Mouse (Mus musculus): ENCODE results near the gene Pan3.

Pan3 gene

GRCm38 (mm10) chr5:147430936-147431839 is 1.2 kb downstream of the Pan3 start:
- peak; percentile 55 to 68 for DNase-seq

- DNase-seq: no peak
Measured at GRCm38 (mm10) chr5:147432927-147433326, 3.0 kb downstream of the Pan3 start.

GRCm38 (mm10) chr5:147435224-147435623 is 5.3 kb downstream of the Pan3 start:
- peak; percentile 79 to 85 for DNase-seq

DNA sequence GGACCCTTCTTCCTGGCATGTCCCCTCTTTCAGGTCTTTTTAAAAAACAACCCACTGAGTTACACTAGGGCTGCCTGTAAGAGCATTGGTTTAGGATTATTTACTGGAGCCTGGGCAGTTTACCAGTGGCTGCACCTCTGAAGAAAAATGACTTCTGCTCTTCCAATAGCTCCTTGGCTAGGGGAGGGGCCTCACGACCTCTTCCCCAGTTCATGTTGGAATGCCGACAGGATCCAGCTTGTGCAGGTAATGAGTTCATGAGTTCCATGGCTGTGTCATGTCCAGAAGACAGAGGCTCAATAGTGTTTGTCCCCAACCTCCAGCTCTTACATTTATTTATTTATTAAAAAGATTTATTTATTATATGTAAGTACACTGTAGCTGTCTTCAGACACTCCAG is 5.8 kb downstream of the Pan3 start:
- DNase-seq: peak; percentile 35 to 48

- no peak for DNase-seq
Measured at GRCm38 (mm10) chr5:147436491-147436890, 6.5 kb downstream of the Pan3 start.

- no peak for DNase-seq
Measured at GRCm38 (mm10) chr5:147440996-147441507, 11.1 kb downstream of the Pan3 start.

DNA sequence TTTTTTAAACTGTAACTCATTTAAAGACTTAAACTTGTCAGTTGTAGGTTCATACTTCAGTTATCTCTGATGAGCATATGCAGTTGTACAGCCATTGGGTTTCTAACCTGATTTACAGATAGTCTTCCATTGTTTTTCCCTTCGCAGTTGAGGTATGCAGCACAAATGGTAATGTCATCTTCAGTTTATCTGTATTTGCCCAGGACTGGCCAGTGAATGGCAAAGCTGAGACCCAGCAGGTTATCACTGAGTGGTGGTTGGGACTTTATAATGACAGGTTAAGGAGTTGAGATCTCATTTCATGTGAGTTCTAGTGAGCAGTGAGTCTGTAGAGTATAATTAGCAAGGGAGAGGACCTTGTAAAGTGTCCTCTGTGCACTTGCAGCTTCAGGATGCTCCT is 12.0 kb downstream of the Pan3 start:
- no peak for DNase-seq

GRCm38 (mm10) chr5:147442741-147443140 is 12.8 kb downstream of the Pan3 start:
- DNase-seq: no peak

DNA sequence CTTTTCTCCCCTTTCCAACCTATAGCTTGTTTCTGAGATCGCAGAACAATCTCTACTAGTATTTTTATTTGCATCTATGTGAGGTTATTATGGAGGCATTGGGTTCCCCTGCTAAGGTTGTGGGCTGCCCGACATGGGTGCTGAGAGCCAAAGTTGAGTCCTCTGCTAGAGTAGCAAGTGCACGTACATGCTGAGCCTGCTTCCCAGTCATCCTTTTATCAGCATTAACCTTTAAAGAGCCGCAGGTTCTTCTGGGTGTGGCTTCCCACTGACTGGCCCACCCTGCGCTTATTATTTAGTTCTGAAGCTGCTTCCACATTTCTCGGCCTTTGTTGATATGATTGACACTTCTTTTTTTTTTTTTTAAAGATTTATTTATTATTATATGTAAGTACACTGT is 14.3 kb downstream of the Pan3 start:
- no peak for DNase-seq

GRCm38 (mm10) chr5:147444757-147445156 is 14.8 kb downstream of the Pan3 start:
- DNase-seq: no peak

GRCm38 (mm10) chr5:147445252-147445651 is 15.3 kb downstream of the Pan3 start:
- DNase-seq: no peak

DNA sequence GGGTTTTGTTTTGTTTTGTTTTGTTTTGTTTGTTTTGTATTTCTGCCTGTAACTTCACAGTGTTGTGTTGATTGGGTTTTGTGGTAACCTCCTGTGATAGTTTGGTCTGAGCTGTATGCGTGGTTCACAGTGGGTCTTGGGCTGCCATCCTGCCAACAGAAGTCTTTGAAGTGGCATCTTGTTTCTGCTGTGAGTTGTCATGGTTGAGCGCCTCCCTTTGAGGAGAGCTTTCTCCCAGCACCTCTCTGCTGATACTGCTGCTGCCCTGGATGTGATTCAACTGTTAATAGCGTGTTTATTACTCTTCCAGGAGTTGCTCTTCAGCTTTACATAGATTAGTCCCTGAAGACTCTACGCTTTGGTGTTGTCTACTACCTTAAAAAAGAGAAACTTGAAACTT is 18.6 kb downstream of the Pan3 start:
- DNase-seq: peak in 1 of 2 experiments; percentile 36

DNA sequence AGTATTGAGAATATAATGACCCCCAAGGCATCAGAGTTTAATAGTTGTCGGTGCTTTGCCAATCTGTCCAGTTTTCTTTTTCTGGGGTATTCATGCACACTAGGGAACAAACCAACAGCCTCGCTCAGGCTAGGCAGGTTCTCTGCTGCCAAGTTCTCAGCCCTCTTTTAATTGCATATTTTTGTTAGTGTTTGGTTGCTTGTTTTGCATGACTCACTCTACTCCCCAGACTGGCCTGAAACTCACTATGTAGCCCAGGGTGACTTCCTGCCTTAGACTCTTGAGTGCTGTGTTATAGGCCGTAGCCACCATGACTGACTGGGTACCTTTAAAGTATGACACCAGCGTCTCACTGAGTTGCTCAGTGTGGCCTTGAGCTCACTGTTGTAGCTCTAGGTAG is 19.0 kb downstream of the Pan3 start:
- DNase-seq: peak in 1 of 2 experiments; percentile 39

DNA sequence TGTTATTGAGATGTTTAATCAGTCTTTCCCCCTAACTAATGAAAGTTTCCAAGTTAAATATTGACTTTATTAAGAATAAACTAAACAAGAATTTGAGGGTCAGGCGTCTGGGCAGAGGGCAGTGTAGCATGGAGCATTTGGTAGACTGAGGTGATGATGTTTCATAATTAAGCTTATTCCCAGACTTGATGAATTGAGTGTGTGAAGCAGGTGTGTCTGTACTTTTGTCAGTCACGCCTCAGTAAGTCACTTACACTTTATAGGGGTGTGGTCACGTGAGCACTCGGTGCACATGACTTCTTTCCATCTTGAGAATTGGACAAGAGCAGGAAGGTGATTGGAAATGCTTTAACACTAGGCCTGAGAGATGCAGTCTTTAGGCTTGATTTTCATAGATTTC is 26.5 kb downstream of the Pan3 start:
- peak; percentile 72 to 73 for DNase-seq

GRCm38 (mm10) chr5:147459821-147460567 is 30.0 kb downstream of the Pan3 start:
- peak in 1 of 2 experiments; percentile 39 for DNase-seq

GRCm38 (mm10) chr5:147463251-147463650 is 33.3 kb downstream of the Pan3 start:
- no peak for DNase-seq

DNA sequence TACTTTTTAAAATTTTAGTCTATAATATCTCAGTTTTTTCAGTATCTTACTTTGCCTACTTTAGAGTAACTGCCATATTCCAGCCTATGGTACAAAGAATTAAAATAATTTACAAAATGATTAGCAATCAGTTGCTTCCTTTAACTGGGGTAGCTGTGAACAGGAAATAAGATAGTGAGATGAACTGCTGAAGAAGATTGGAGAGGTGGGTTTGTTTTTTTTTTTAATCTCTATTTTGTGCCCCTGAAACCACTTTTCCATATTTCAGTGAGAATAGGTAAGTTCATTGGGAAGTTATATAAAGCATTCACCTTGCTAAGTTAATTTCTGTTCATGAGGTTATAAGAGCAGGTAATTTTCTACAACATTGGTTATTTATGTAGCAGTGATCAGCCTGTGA is 36.4 kb downstream of the Pan3 start:
- no peak for DNase-seq

DNA sequence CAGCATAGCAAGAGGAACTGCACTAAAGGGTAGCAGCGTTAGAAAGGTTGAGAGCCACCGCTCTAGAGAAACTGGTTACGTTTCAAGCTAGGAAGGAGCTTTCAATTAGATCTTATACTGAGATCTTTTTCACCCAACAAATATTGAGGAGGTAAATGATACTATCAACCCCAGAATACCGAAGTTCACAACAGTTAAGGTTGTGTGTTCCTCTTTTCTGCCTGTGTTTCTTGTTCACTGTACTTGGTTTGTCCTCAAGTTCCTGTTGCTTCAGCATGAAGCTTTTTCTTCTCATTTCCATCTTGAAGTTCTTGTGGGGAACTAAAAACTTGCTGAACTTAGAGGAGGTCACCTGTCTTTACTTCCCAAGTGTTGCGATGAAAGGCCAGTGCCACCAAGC is 41.2 kb downstream of the Pan3 start:
- DNase-seq: no peak

GRCm38 (mm10) chr5:147473071-147473470 is 43.1 kb downstream of the Pan3 start:
- no peak for DNase-seq

DNA sequence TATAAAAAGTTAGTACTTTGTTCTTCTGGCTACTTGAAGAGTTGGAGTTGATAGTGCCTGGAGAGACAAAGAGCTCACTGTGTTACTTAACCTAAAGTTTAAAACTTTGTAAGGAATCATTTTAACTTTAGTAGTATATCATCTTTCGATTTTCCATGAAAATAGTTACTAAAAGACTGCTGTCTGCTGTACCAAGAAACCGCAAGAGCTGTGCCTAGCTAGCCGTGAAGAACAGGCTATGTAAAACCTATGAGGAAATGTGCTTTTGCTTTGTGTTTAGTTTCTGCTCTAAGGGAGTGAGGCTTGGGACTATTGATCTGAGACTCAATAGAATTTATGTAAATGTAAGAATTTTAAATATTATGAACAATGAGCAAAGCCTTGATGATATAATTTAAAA is 43.9 kb downstream of the Pan3 start:
- DNase-seq: no peak

DNA sequence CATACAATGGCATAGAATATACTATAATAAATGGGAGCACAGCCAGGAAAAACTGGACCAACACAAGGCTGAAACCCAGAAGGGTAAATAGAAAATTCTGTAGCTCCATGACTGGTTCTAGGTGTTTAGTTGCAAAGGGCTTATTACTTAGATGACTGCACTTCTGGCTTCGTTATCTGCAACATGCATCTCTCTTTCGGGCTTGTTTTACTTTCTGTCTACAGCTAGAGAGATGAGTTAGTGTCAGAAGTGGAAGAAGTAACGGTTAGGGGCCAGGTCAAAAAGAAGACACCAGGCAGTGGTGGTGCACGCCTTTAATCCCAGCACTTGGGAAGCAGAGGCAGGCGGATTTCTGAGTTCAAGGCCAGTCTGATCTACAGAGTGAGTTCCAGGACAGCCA is 46.1 kb downstream of the Pan3 start:
- no peak for DNase-seq

DNA sequence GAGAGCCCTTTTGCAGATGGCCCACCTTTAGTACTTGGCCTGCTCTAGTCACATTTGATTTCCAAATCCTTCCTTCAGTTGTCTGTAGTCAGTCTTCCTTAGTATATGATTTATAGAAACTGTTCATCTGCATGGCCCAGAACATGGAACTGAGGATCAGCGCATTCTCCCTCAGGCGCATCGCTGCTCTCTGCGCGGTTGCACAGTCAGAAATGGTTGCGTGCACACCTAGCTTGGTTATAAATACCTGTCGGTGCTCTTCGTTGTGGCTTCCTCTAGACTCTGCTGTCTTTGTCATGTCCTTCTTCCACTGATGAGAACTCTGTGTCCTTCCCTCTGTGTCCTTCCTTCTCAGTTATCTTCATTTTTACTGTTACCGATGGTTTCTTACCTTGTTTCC is 47.1 kb downstream of the Pan3 start:
- no peak for DNase-seq

DNA sequence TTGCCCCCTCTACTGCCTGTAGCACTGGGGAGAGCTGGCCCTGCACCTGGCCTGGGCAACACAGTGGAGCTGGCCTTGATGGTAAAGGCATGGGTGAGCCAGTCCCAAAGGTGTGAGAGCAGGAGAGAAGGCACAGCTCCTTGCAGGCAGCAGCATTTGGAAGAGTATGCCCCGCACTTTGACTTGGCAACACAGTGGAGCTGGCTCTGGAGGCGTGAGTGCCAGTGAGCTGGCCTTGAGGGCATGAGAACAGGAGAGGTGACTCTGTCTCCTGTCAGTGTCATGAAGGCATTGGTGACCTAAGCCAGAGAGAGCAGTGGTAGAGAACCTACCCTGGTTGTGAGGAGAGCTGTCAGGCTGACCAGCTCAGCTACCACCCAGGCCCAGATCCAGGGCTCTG is 49.4 kb downstream of the Pan3 start:
- DNase-seq: no peak

DNA sequence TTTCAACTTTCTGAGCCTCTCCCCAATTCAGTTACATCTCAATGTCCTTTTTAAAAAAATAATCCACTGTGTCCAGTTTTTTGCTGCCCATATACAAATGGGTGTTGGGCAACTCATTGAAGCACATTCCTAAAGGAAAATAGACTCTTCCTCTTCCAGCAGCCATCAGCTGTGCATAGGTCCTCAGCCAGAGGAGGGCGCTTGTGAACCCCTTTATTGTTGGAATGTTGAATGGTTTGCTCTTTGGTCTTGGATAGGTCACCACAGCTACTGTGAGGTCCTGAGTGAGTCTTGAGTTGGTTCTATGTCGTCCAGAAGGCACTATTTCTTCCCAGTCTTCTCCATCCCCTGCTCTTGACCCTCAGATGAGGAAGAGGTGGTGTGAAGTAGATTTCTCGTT is 54.2 kb downstream of the Pan3 start:
- peak; percentile 24 to 58 for DNase-seq

Measured in kidney, adult 8-10 months (tissue).